Comparison of ENCODE assay signal across 18 mouse cellular contexts in the genomic region with DNA sequence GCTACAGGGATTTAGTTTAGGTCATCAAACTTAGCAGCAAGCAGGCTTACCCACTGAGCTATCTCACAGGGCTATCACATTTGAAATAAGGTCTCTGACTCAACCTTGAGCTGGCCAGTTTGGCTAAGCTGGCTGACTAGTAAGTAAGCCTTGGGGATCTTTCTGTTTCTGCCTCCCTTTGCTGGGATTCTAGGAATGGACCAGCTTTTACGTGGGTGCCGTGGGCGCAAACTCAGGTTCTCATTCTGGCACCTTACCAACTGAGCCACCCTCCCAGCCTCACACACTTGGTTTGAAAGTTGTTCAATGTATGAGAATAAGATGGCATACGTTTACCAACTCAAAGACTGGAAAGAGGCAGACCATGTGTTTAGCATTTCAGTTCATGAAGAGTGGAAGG.
A peak's percentile ranks its signal among the peaks of the same experiment; 100 is the strongest.
DNase-seq lines count a peak whose midpoint lies in the region; ATAC-seq lines count a peak whose summit lies in the region.
"Had no signal": no experiment of that assay in that cellular context is flagged by ENCODE, and none has a peak within 500 bp of the region (broad histone marks: within the 10 kb centered on the region; RNA-seq: fewer than 3 reads in every experiment).

No protein-coding gene starts in this region.

- ATAC-seq in frontal cortex, adult (ENCODE audit: low TSS enrichment), result peak; percentile 88
- ATAC-seq: forebrain, embryonic 13.5 days; forebrain, embryonic 15.5 days; forebrain, postnatal 0 days had no signal

- no peak for DNase-seq in frontal cortex, postnatal 25 days (ENCODE audit: low spot score in 2 of 2)
- peak; percentile 65 for DNase-seq in heart, adult 11 months
- DNase-seq in heart, adult 9 months (ENCODE audit: low spot score in 2 of 2), result no peak
- peak; percentile 20 to 49 for DNase-seq in right cerebral cortex, adult 2 months (ENCODE audit: low spot score in 2 of 2)
- DNase-seq in right cerebral cortex, postnatal 36 days (ENCODE audit: low spot score in 2 of 2), result no peak
- DNase-seq: adrenal gland, adult 2 months; adrenal gland, postnatal 10 days; adrenal gland, postnatal 25 days; B cell, adult 2 months; cerebellum, adult 11-12 months; cerebellum, adult 2 months; cerebellum, adult 9-10 months; cerebellum, postnatal 10 days; cerebellum, postnatal 25 days; forebrain, postnatal 0 days had no signal

Comparison
In these comparisons a context has a peak if more than half of its experiments do, and no peak if none do; other contexts are left out.
1. DNase-seq: peak in heart, adult 11 months (single experiment) and right cerebral cortex, adult 2 months (2 of 2); none in frontal cortex, postnatal 25 days (0 of 2), heart, adult 9 months (0 of 2) and right cerebral cortex, postnatal 36 days (0 of 2).